Mouse (Mus musculus): Measurements from ENCODE around the gene Nup188.

- no peak for TF ChIP-seq CTCF (IDR thresholded peaks at IDR 0.05; ENCODE audit: control insufficient read depth, insufficient read depth, insufficient read length)
- TF ChIP-seq USF1 (IDR thresholded peaks at IDR 0.05; ENCODE audit: low read depth), result no peak
Measured at GRCm38 (mm10) chr2:30266392-30266941, 19.7 kb upstream of the Nup188 start.
